Mouse (Mus musculus) spleen, adult 2 months (tissue): ENCODE measurements around the gene Mdn1. TPM values are rescaled to one million over a fixed set of nuclear protein-coding genes. Genes with fewer than 3 reads are reported as not detected.

Experiments used
- DNase-seq, 2 experiments: peaks; one replicate each; pipeline versions ENCODE4 v3.0.0 to v3.0.0-alpha.2; 2012 to 2021; ENCODE audit warnings: low spot score in 2 of 2, low read depth in 1 of 2
- H3K27ac ChIP-seq: fragments of 200-500 bp; 2 replicates; pipeline ENCODE4 v1.5.1; 2012; ENCODE audit warnings: low read length, inconsistent platforms; ENCODE audit not compliant: insufficient read depth
- H3K27me3 ChIP-seq: fragments of 200-500 bp; 2 replicates; pipeline ENCODE4 v1.6.1; 2012; ENCODE audit warnings: mild to moderate bottlenecking, moderate library complexity, low read length, inconsistent platforms; ENCODE audit not compliant: control insufficient read depth, insufficient read depth
- H3K36me3 ChIP-seq: fragments of 200-500 bp; 2 replicates; pipeline ENCODE4 v1.6.1; 2012; ENCODE audit warnings: mild to moderate bottlenecking, low read length, inconsistent platforms; ENCODE audit not compliant: control insufficient read depth, insufficient read depth
- H3K4me1 ChIP-seq: fragments of 200-500 bp; 2 replicates; pipeline ENCODE4 v1.6.1; 2011; ENCODE audit warnings: inconsistent platforms; ENCODE audit not compliant: control insufficient read depth, insufficient read depth, insufficient read length
- H3K4me3 ChIP-seq: fragments of 200-500 bp; 2 replicates; pipeline ENCODE4 v1.5.1; 2011; ENCODE audit warnings: mild to moderate bottlenecking, inconsistent platforms; ENCODE audit not compliant: insufficient read depth, insufficient read length; ENCODE audit errors: extremely low read depth
- CTCF ChIP-seq: fragments of 200-500 bp; IDR thresholded peaks from 2 replicates; pipeline ENCODE4 v1.5.1; 2011; ENCODE audit warnings: mild to moderate bottlenecking, inconsistent platforms; ENCODE audit not compliant: insufficient read depth, insufficient read length, insufficient replicate concordance; ENCODE audit errors: extremely low read depth
- POLR2A ChIP-seq: fragments of 200-500 bp; IDR thresholded peaks from 2 replicates; pipeline ENCODE4 v1.6.1; 2011; ENCODE audit warnings: low read depth, low read length, inconsistent platforms
- WGBS: fragments of 180-500 bp; shearing (Covaris S2); methylation state at CpG from one replicate; pipeline ENCODE4 v1.1.7; 2018; 5-methylcytosine and 5-hydroxymethylcytosine counted together
- polyA plus RNA-seq: library from polyadenylated mRNA; depleted of rRNA; stranded (reverse); fragments of >200 nt; gene quantifications from 2 replicates; pipeline ENCODE4 v1.2.3, GENCODE M21; 2012

Gene Mdn1
- polyA plus RNA-seq, 1 experiment, result 13.6 TPM

DNA sequence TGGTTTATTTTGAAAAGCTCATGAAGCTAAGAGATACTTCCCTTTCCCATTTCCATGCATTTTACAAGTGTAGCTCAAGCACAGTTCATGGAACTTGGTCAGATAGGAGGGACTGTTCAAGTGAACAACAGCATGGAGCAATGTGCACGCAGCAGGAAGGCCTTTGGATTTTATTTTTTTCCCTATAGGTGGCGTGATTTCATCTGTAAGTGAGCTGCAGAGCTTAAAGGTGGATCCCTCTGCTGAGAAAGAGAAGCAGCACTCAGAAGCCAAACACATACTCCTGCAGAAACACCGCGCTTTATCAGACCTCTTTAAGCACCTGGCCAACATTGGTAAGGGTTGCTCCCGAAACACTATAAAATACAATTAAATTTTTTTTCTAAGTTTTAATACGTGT, 88.5 kb downstream of the Mdn1 start:
- no peak overlapping the region for H3K27ac ChIP-seq
- H3K4me3 ChIP-seq, result no peak overlapping the region
- H3K36me3 ChIP-seq, result peaks cover 35% of the 10 kb centered on the region
- 95% methylated on average over 6 of the region's 6 CpGs for WGBS
- no peaks in the 10 kb centered on the region for H3K27me3 ChIP-seq
- TF ChIP-seq POLR2A (no peak), CTCF (no peak)
- H3K4me1 ChIP-seq, result no peaks in the 10 kb centered on the region
- DNase-seq, result no peak

DNA sequence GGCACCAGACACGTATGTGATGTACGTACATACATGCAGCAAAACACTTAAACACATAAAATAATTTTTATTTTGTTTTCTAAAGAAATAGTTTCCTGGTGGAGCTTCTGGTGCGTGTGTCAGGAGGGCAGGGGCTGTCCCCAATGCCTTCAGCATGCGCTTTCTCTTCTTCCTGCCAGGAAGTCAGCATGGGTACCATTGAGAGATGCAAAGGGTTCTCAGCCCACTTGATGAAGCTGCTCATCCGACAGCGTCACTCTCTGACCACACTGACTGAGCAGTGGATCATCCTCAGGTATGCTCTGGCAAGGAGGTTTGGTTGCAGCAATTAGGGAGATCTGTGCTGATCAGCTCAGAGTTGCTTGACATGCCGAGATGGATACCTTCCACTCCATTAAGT, 91.5 kb downstream of the Mdn1 start:
- H3K27me3 ChIP-seq, result no peaks in the 10 kb centered on the region
- H3K27ac ChIP-seq, result 0 out of 2 replicates have a peak overlapping the region, but pooled peaks have one; percentile 9
- TF ChIP-seq POLR2A (no peak), CTCF (no peak)
- DNase-seq, result no peak
- no peaks in the 10 kb centered on the region for H3K4me1 ChIP-seq
- H3K4me3 ChIP-seq, result no peak overlapping the region
- WGBS, result 80% methylated on average over 7 of the region's 7 CpGs
- peaks cover 34% of the 10 kb centered on the region for H3K36me3 ChIP-seq

DNA sequence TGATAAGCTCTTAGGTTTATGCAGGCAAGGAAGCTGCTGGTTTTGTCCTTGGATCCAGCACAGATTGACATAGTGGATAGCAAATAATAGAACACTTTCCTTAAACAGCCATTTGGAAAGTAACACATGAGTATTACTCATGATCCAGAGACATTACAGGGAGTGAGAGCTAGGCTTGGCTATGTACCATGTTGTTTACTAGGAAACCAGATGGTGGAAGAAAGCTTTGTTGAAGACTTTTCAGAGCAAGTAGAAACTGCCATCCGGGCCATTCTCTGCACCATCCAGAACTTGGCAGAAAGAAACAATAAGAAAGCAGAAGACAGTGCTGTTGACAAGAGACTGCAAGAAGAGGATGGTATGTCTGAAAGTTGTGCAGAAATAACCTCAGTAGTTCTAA, 93.8 kb downstream of the Mdn1 start:
- TF ChIP-seq CTCF (no peak), POLR2A (no peak)
- DNase-seq, result no peak
- H3K36me3 ChIP-seq, result peaks cover 30% of the 10 kb centered on the region
- 92% methylated on average over 1 of the region's 1 CpGs for WGBS
- H3K4me1 ChIP-seq, result no peaks in the 10 kb centered on the region
- no peak overlapping the region for H3K27ac ChIP-seq
- H3K27me3 ChIP-seq, result no peaks in the 10 kb centered on the region
- H3K4me3 ChIP-seq, result no peak overlapping the region

DNA sequence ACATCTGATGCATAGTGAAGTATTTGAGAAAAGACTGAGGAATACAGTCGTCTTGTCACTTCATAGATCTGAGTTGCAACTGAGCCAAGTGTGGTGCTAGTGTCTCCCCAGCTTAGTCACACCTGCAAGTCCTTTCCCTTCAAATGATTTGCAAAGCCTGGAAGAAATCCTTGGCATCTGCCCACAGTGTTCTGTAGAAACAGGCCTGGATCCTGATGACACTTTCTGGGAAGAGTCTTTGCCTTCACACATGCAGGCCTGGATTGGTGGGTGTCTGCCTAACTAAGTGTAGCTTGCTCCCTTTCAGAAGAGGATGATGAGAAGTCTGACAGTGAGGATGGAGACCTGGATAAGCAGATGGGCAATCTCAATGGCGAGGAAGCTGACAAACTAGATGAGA, 100.5 kb downstream of the Mdn1 start:
- H3K27ac ChIP-seq, result no peak overlapping the region
- 95% methylated on average over 2 of the region's 2 CpGs for WGBS
- no peak overlapping the region for H3K4me3 ChIP-seq
- no peak for DNase-seq
- no peaks in the 10 kb centered on the region for H3K4me1 ChIP-seq
- no peaks in the 10 kb centered on the region for H3K27me3 ChIP-seq
- TF ChIP-seq CTCF, result no peak
- peaks cover 27% of the 10 kb centered on the region for H3K36me3 ChIP-seq

DNA sequence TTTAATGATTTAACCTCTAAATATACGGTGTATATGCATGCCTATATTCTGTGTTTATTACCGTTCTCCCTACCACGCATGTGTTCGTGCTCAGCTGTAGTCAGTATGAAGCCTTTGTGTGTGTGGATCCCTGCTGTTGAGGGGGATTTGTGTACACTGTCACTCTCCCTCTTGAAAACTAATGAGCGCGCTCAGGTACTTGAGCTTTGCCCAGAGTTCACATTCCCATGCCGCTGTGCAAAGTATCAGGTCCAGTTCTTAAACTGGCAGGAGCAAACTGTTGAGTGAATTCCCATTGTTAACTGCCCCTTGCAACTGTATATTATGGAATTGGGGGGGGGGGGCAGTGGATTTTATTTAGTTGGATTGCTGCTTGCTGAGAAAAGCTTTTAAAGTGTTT, 110.6 kb downstream of the Mdn1 start:
- WGBS, result 94% methylated on average over 7 of the region's 7 CpGs
- peaks cover 2% of the 10 kb centered on the region; the same call in 1 of the 2 replicates for H3K4me1 ChIP-seq

DNA sequence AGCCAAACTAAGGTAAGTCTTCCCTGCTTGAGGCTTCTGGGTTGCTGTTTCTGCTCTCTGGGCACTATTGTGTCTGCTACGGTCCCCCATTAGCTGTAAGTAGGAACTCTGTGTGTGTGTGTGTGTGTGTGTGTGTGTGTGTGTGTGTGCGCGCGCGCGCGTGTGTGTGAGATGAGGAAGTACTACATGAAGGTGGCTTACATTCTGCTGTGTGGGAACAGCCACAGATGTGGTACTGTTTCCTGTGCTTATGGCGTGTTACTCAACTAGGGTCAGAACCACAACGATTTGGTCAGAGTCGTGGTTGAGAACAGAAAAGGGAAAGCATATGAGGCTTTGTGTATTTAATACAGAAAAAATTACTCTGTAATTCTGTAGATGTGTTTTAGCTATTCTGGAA, 111.1 kb downstream of the Mdn1 start:
- no peak for TF ChIP-seq CTCF
- TF ChIP-seq POLR2A, result no peak
- peak; percentile 47 to 50 for DNase-seq
- Histone ChIP-seq H3K27ac (no peak overlapping the region), H3K4me3 (no peak overlapping the region), H3K36me3 (peaks cover 20% of the 10 kb centered on the region), H3K27me3 (no peaks in the 10 kb centered on the region), H3K4me1 (peaks cover 2% of the 10 kb centered on the region; the same call in 1 of the 2 replicates)
- WGBS, result 21% methylated on average over 10 of the region's 10 CpGs

More for the DNA sequence above, 110.6 kb downstream of the Mdn1 start:
- Histone ChIP-seq H3K4me3 (no peak overlapping the region), H3K27ac (no peak overlapping the region), H3K36me3 (peaks cover 19% of the 10 kb centered on the region), H3K27me3 (no peaks in the 10 kb centered on the region)
- TF ChIP-seq CTCF, result no peak
- TF ChIP-seq POLR2A, result no peak
- no peak for DNase-seq

DNA sequence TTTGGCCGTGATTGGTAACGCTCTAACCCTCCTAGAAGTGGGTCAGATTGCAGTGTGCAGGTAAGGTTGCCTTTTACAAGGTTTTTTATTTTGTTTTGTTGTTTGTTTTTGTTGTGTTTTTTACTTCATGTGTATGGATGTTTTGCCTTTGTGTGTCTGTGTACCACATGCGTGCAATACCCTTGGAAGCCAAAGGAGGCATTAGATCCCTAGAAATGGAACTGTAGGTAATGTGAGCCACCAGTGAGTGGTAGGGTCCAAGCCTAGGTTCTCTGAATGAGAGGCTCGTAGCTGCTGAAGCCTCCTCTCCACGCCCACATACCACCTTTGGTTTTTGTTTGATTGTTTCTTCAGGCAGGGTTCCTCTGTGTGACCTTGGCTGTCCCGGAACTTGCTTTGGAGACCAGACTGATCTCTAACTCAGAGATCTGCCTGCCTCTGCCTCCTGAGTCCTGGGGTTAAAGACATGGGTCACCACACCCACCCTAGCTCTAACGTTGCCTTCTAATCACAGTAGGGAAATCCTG, 113.4 kb downstream of the Mdn1 start:
- Histone ChIP-seq H3K27me3 (no peaks in the 10 kb centered on the region), H3K27ac (no peak overlapping the region), H3K36me3 (peaks cover 29% of the 10 kb centered on the region), H3K4me3 (no peak overlapping the region), H3K4me1 (peaks cover 2% of the 10 kb centered on the region; the same call in 1 of the 2 replicates)
- no peak for TF ChIP-seq CTCF
- TF ChIP-seq POLR2A, result no peak
- DNase-seq, result no peak
- whole genome bisulfite sequencing, result 93% methylated on average over 7 of the region's 7 CpGs
